Mouse (Mus musculus): Measurements from ENCODE around the gene Bco2. TPM values are rescaled to one million over a fixed set of nuclear protein-coding genes. Genes with fewer than 3 reads are reported as not detected.

Gene Bco2
- polyA plus RNA-seq, 1 experiment: 5.3 TPM

GRCm38 (mm10) chr9:50497536-50497935, 57.4 kb downstream of the Bco2 start:
- H3K36me3 ChIP-seq (ENCODE audit: control insufficient read depth, insufficient read depth, low read length): no peaks in the 10 kb centered on the region
- DNase-seq: peak; percentile 24
- H3K27ac ChIP-seq (ENCODE audit: insufficient read depth, low read depth, low read length): no peak overlapping the region
- TF ChIP-seq POLR2A (IDR thresholded peaks at IDR 0.05; ENCODE audit: low read depth, low read length): no peak
- no peak for TF ChIP-seq CTCF (conservative IDR thresholded peaks at IDR 0.05; ENCODE audit: insufficient read depth, insufficient read length, low read depth, low read length)
- H3K4me3 ChIP-seq (ENCODE audit: insufficient read depth, low read depth, low read length): no peak overlapping the region
- WGBS: 82% methylated on average over 2 of the region's 2 CpGs
- no peaks in the 10 kb centered on the region for H3K4me1 ChIP-seq (ENCODE audit: control insufficient read depth, insufficient read depth, low read length)
- H3K27me3 ChIP-seq (replicated peaks; ENCODE audit: control insufficient read depth, insufficient read depth, low read length): no peaks in the 10 kb centered on the region

- Histone ChIP-seq H3K27ac (ENCODE audit: insufficient read depth, low read depth, low read length) (no peak overlapping the region), H3K27me3 (replicated peaks; ENCODE audit: control insufficient read depth, insufficient read depth, low read length) (no peaks in the 10 kb centered on the region), H3K36me3 (ENCODE audit: control insufficient read depth, insufficient read depth, low read length) (no peaks in the 10 kb centered on the region), H3K4me1 (ENCODE audit: control insufficient read depth, insufficient read depth, low read length) (no peaks in the 10 kb centered on the region), H3K4me3 (ENCODE audit: insufficient read depth, low read depth, low read length) (no peak overlapping the region)
- no peak for DNase-seq
- 64% methylated on average over 6 of the region's 6 CpGs for WGBS
- TF ChIP-seq POLR2A (IDR thresholded peaks at IDR 0.05; ENCODE audit: low read depth, low read length) (no peak), CTCF (conservative IDR thresholded peaks at IDR 0.05; ENCODE audit: insufficient read depth, insufficient read length, low read depth, low read length) (no peak)
Measured at GRCm38 (mm10) chr9:50497076-50497475, 57.9 kb downstream of the Bco2 start.

- 48% methylated on average over 6 of the region's 6 CpGs for WGBS
- Histone ChIP-seq H3K36me3 (ENCODE audit: control insufficient read depth, insufficient read depth, low read length) (no peaks in the 10 kb centered on the region), H3K27me3 (replicated peaks; ENCODE audit: control insufficient read depth, insufficient read depth, low read length) (no peaks in the 10 kb centered on the region), H3K27ac (ENCODE audit: insufficient read depth, low read depth, low read length) (peak overlapping the region; percentile 69; the same call in 1 of the 2 replicates), H3K4me1 (ENCODE audit: control insufficient read depth, insufficient read depth, low read length) (no peaks in the 10 kb centered on the region), H3K4me3 (ENCODE audit: insufficient read depth, low read depth, low read length) (no peak overlapping the region)
- DNase-seq: no peak
- TF ChIP-seq POLR2A (IDR thresholded peaks at IDR 0.05; ENCODE audit: low read depth, low read length) (no peak), CTCF (conservative IDR thresholded peaks at IDR 0.05; ENCODE audit: insufficient read depth, insufficient read length, low read depth, low read length) (no peak)
Measured at GRCm38 (mm10) chr9:50496546-50496945, 58.4 kb downstream of the Bco2 start.

GRCm38 (mm10) chr9:50496151-50496505, 58.9 kb downstream of the Bco2 start:
- Histone ChIP-seq H3K4me3 (ENCODE audit: insufficient read depth, low read depth, low read length) (peak overlapping the region; percentile 40; the same call in 1 of the 2 replicates), H3K4me1 (ENCODE audit: control insufficient read depth, insufficient read depth, low read length) (no peaks in the 10 kb centered on the region), H3K27ac (ENCODE audit: insufficient read depth, low read depth, low read length) (peak overlapping the region; percentile 69), H3K36me3 (ENCODE audit: control insufficient read depth, insufficient read depth, low read length) (no peaks in the 10 kb centered on the region), H3K27me3 (replicated peaks; ENCODE audit: control insufficient read depth, insufficient read depth, low read length) (no peaks in the 10 kb centered on the region)
- TF ChIP-seq CTCF (conservative IDR thresholded peaks at IDR 0.05; ENCODE audit: insufficient read depth, insufficient read length, low read depth, low read length): no peak
- TF ChIP-seq POLR2A (IDR thresholded peaks at IDR 0.05; ENCODE audit: low read depth, low read length): no peak
- no peak for DNase-seq
- 66% methylated on average over 6 of the region's 6 CpGs for WGBS

- Histone ChIP-seq H3K4me3 (ENCODE audit: insufficient read depth, low read depth, low read length) (peak overlapping the region; percentile 40), H3K27me3 (replicated peaks; ENCODE audit: control insufficient read depth, insufficient read depth, low read length) (no peaks in the 10 kb centered on the region), H3K4me1 (ENCODE audit: control insufficient read depth, insufficient read depth, low read length) (no peaks in the 10 kb centered on the region), H3K36me3 (ENCODE audit: control insufficient read depth, insufficient read depth, low read length) (no peaks in the 10 kb centered on the region), H3K27ac (ENCODE audit: insufficient read depth, low read depth, low read length) (peak overlapping the region; percentile 69)
- 78% methylated on average over 10 of the region's 10 CpGs for WGBS
- DNase-seq: peak; percentile 41
- TF ChIP-seq CTCF (conservative IDR thresholded peaks at IDR 0.05; ENCODE audit: insufficient read depth, insufficient read length, low read depth, low read length): no peak
- no peak for TF ChIP-seq POLR2A (IDR thresholded peaks at IDR 0.05; ENCODE audit: low read depth, low read length)
Measured at GRCm38 (mm10) chr9:50495405-50496150, 59.4 kb downstream of the Bco2 start.

- Histone ChIP-seq H3K27ac (ENCODE audit: insufficient read depth, low read depth, low read length) (peak within 1 kb of the TSS; percentile 69), H3K4me3 (ENCODE audit: insufficient read depth, low read depth, low read length) (peak within 1 kb of the TSS; percentile 52), H3K4me1 (ENCODE audit: control insufficient read depth, insufficient read depth, low read length) (no peaks in the 10 kb centered on the region), H3K36me3 (ENCODE audit: control insufficient read depth, insufficient read depth, low read length) (no peaks in the 10 kb centered on the region), H3K27me3 (replicated peaks; ENCODE audit: control insufficient read depth, insufficient read depth, low read length) (no peaks in the 10 kb centered on the region)
- 46% methylated on average over 6 of the region's 6 CpGs for WGBS
- peak; percentile 48 for DNase-seq
- no peak for TF ChIP-seq CTCF (conservative IDR thresholded peaks at IDR 0.05; ENCODE audit: insufficient read depth, insufficient read length, low read depth, low read length)
- TF ChIP-seq POLR2A (IDR thresholded peaks at IDR 0.05; ENCODE audit: low read depth, low read length): no peak
Measured at GRCm38 (mm10) chr9:50494311-50494710, 60.7 kb downstream of the Bco2 start, which contains the start of gene Plet1. TSS of gene Plet1 (plus strand) at chr9:50494525.

- no peaks in the 10 kb centered on the region for H3K27me3 ChIP-seq (replicated peaks; ENCODE audit: control insufficient read depth, insufficient read depth, low read length)
- no peak overlapping the region; the same call in 1 of the 2 replicates for H3K27ac ChIP-seq (ENCODE audit: insufficient read depth, low read depth, low read length)
- no peaks in the 10 kb centered on the region for H3K4me1 ChIP-seq (ENCODE audit: control insufficient read depth, insufficient read depth, low read length)
- no peak for DNase-seq
- TF ChIP-seq POLR2A (IDR thresholded peaks at IDR 0.05; ENCODE audit: low read depth, low read length) (no peak), CTCF (conservative IDR thresholded peaks at IDR 0.05; ENCODE audit: insufficient read depth, insufficient read length, low read depth, low read length) (no peak)
- H3K4me3 ChIP-seq (ENCODE audit: insufficient read depth, low read depth, low read length): no peak overlapping the region
- no peaks in the 10 kb centered on the region for H3K36me3 ChIP-seq (ENCODE audit: control insufficient read depth, insufficient read depth, low read length)
- WGBS: 64% methylated on average over 2 of the region's 2 CpGs
Measured at GRCm38 (mm10) chr9:50493777-50494176, 61.2 kb downstream of the Bco2 start.
